Mouse (Mus musculus) spleen, adult 2 months (tissue): Measurements from ENCODE around the gene Ap2a2.

Experiments
- CTCF ChIP-seq: fragments of 200-500 bp; IDR thresholded peaks from 2 replicates; pipeline ENCODE4 v1.5.1; 2011; ENCODE audit warnings: mild to moderate bottlenecking, inconsistent platforms; ENCODE audit not compliant: insufficient read depth, insufficient read length, insufficient replicate concordance; ENCODE audit errors: extremely low read depth
- POLR2A ChIP-seq: fragments of 200-500 bp; IDR thresholded peaks from 2 replicates; pipeline ENCODE4 v1.6.1; 2011; ENCODE audit warnings: low read depth, low read length, inconsistent platforms

GRCm38 (mm10) chr7:141564561-141564960, 2.6 kb downstream of the Ap2a2 start:
- no peak for TF ChIP-seq CTCF
- no peak for TF ChIP-seq POLR2A
